8 mouse cellular contexts compared by ENCODE assay signal in the genomic region with DNA sequence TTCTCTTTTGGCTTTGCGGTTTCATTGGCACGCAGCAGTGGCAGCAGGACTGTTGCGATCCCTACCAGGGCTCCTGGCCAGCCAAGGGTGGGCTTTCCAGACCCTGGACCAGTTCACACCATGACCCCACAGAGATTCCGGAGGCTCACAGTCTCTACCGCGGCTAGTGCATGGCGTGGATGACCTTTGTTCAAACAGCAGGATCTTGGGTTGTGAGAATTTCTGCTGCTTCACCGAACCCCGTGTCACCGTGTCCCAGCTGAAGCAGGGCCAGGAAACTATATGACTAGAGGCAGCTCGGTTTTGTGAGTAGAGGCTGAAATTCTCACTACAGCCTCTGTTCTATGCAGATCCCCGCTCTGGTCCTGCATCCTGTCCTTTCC. TPM values are rescaled to one million over a fixed set of nuclear protein-coding genes. Genes with fewer than 3 reads are reported as not detected.
DNase-seq lines count a peak whose midpoint lies in the region; ATAC-seq and TF ChIP-seq lines count a peak whose summit lies in the region.

No protein-coding gene starts in this region.

- no peak for TF ChIP-seq POLR2A in cerebellum, adult 2 months (IDR thresholded peaks at IDR 0.05; ENCODE audit: borderline replicate concordance, insufficient read depth, low read length)

- no peak for TF ChIP-seq CTCF in cerebellum, adult 2 months (IDR thresholded peaks at IDR 0.05; ENCODE audit: borderline replicate concordance, insufficient read depth, low read depth, low read length)

- no peaks in the 10 kb centered on the region for H3K36me3 ChIP-seq in intestine, embryonic 15.5 days
- H3K36me3 ChIP-seq in midbrain, embryonic 11.5 days (ENCODE audit: control insufficient read depth, insufficient read depth, low read length), result no peaks in the 10 kb centered on the region

- H3K27me3 ChIP-seq in cerebellum, adult 2 months (ENCODE audit: control insufficient read depth, insufficient read depth, low read length), result no peaks in the 10 kb centered on the region
- no peaks in the 10 kb centered on the region for H3K27me3 ChIP-seq in intestine, embryonic 15.5 days (replicated peaks)
- H3K27me3 ChIP-seq in midbrain, embryonic 11.5 days (ENCODE audit: control insufficient read depth, insufficient read depth, low read length), result no peaks in the 10 kb centered on the region

- no peak overlapping the region for H3K27ac ChIP-seq in cerebellum, adult 2 months (ENCODE audit: insufficient read depth, low read length)
- no peak overlapping the region for H3K27ac ChIP-seq in intestine, embryonic 15.5 days
- H3K27ac ChIP-seq in midbrain, embryonic 11.5 days (ENCODE audit: low read depth, low read length), result no peak overlapping the region

- no peak for ATAC-seq in intestine, embryonic 15.5 days
- ATAC-seq in midbrain, embryonic 11.5 days (ENCODE audit: low FRiP score), result peak; percentile 28; the same call in 1 of the 2 replicates

- intact Hi-C loops in left cerebral cortex, postnatal 25 days (cut with DNase I), result no loop called here

- no peaks in the 10 kb centered on the region for H3K4me1 ChIP-seq in cerebellum, adult 2 months (ENCODE audit: control insufficient read depth, insufficient read depth, low read length)
- H3K4me1 ChIP-seq in intestine, embryonic 15.5 days (replicated peaks), result peaks cover 8% of the 10 kb centered on the region
- peaks cover 11% of the 10 kb centered on the region for H3K4me1 ChIP-seq in midbrain, embryonic 11.5 days (ENCODE audit: control insufficient read depth, insufficient read depth, low read length)

- H3K9me3 ChIP-seq in intestine, embryonic 15.5 days, result no peaks in the 10 kb centered on the region
- H3K9me3 ChIP-seq in midbrain, embryonic 11.5 days (ENCODE audit: control insufficient read depth, low read length), result no peaks in the 10 kb centered on the region

- H3K4me3 ChIP-seq in cerebellum, adult 2 months (replicated peaks; ENCODE audit: insufficient read depth, low read depth, low read length), result peak overlapping the region; percentile 46
- no peak overlapping the region for H3K4me3 ChIP-seq in intestine, embryonic 15.5 days (replicated peaks)
- H3K4me3 ChIP-seq in midbrain, embryonic 11.5 days (ENCODE audit: low read depth, low read length), result no peak overlapping the region

- H3K9ac ChIP-seq in intestine, embryonic 15.5 days, result no peak overlapping the region
- H3K9ac ChIP-seq in midbrain, embryonic 11.5 days (ENCODE audit: low read length), result peak overlapping the region; percentile 20; the same call in 1 of the 2 replicates

- 6% methylated on average over 12 of the region's 12 CpGs for whole genome bisulfite sequencing in cerebellum, adult 2 months
- WGBS in intestine, embryonic 15.5 days, result 66% methylated on average over 12 of the region's 12 CpGs
- WGBS in midbrain, embryonic 11.5 days, result 58% methylated on average over 12 of the region's 12 CpGs

- H3K4me2 ChIP-seq in intestine, embryonic 15.5 days (replicated peaks), result peak overlapping the region; percentile 35
- peak overlapping the region; percentile 30 for H3K4me2 ChIP-seq in midbrain, embryonic 11.5 days

- DNase-seq in cerebellum, adult 2 months, result peak in 1 of 2 experiments; percentile 3
- no peak for DNase-seq in cerebellum, adult 8-10 months
- peak; percentile 24 for DNase-seq in ovary, postnatal 36 days (ENCODE audit: low spot score)
- DNase-seq in ovary, postnatal 10 days (ENCODE audit: low spot score), result no peak
- no peak for DNase-seq in midbrain, embryonic 11.5 days (ENCODE audit: low spot score, missing footprints)
- DNase-seq in urinary bladder, adult 18-20 months (ENCODE audit: low spot score in 2 of 2), result no peak
- no peak for DNase-seq in left cerebral cortex, postnatal 25 days (ENCODE audit: low spot score in 2 of 2)

RNA-seq across cellular contexts. Expression of a gene that starts 7.7 kb away (rescaled TPM):
- 7.1 and 7.3 TPM in 2 replicates for polyA plus RNA-seq in cerebellum, adult 2 months (2012; rRNA removed)
- polyA plus RNA-seq in intestine, embryonic 15.5 days (2015; fragmentation: Nextera tagmentation; extraction: Ambion mirVana), result 16.9 and 20.4 TPM in 2 replicates
- 26.5 and 30.8 TPM in 2 replicates for polyA plus RNA-seq in midbrain, embryonic 11.5 days (2014; fragmentation: Nextera tagmentation; extraction: Ambion mirVana)
- 10 to 100 TPM; 11.4 to 16.4 TPM for total RNA-seq in left cerebral cortex, postnatal 25 days (2021)

RNA-seq across cellular contexts. Expression of a gene that starts 39.8 kb away (rescaled TPM):
- 2.0 and 2.8 TPM in 2 replicates for polyA plus RNA-seq in cerebellum, adult 2 months (2012; rRNA removed)
- 2.5 and 2.9 TPM in 2 replicates for polyA plus RNA-seq in intestine, embryonic 15.5 days (2015; fragmentation: Nextera tagmentation; extraction: Ambion mirVana)
- not detected in 2 replicates for polyA plus RNA-seq in midbrain, embryonic 11.5 days (2014; fragmentation: Nextera tagmentation; extraction: Ambion mirVana)
- total RNA-seq in left cerebral cortex, postnatal 25 days (2021), result 1 to 10 TPM; 2.0 to 4.1 TPM

RNA-seq across cellular contexts. Expression of a gene that starts 45.0 kb away (rescaled TPM):
- 0.07 TPM in 1 of 2 replicates, not detected in the other for polyA plus RNA-seq in cerebellum, adult 2 months (2012; rRNA removed)
- polyA plus RNA-seq in intestine, embryonic 15.5 days (2015; fragmentation: Nextera tagmentation; extraction: Ambion mirVana), result 6.8 and 7.4 TPM in 2 replicates
- 0.85 and 0.86 TPM in 2 replicates for polyA plus RNA-seq in midbrain, embryonic 11.5 days (2014; fragmentation: Nextera tagmentation; extraction: Ambion mirVana)
- not detected for total RNA-seq in left cerebral cortex, postnatal 25 days (2021)
